Mouse (Mus musculus) thymus, adult 2 months (tissue): ENCODE results near the gene 5730480H06Rik.

Experiments
- CTCF ChIP-seq: fragments of 200-500 bp; IDR thresholded peaks from 2 replicates; pipeline ENCODE4 v1.5.1; 2012; ENCODE audit warnings: mild to moderate bottlenecking, control low read depth, low read length, moderate library complexity, borderline replicate concordance; ENCODE audit not compliant: control insufficient read depth, poor library complexity, insufficient read depth; ENCODE audit errors: extremely low read depth
- POLR2A ChIP-seq: fragments of 200-500 bp; IDR thresholded peaks from 2 replicates; pipeline ENCODE4 v1.6.1; 2012; ENCODE audit warnings: mild to moderate bottlenecking, low read length, control low read depth, moderate library complexity; ENCODE audit not compliant: control insufficient read depth, poor library complexity, insufficient read depth; ENCODE audit errors: extremely low read depth

GRCm38 (mm10) chr5:48421957-48422356, 94.2 kb downstream of the 5730480H06Rik start:
- TF ChIP-seq CTCF (no peak), POLR2A (no peak)
